Mouse (Mus musculus): ENCODE data around the gene 2310022A10Rik. TPM values are rescaled to one million over a fixed set of nuclear protein-coding genes. Genes with fewer than 3 reads are reported as not detected.
A peak's percentile ranks its signal among the peaks of the same experiment; 100 is the strongest.

The 2310022A10Rik gene
- total RNA-seq, 2 experiments from 2014 or later, result 100 to 115 TPM

DNA sequence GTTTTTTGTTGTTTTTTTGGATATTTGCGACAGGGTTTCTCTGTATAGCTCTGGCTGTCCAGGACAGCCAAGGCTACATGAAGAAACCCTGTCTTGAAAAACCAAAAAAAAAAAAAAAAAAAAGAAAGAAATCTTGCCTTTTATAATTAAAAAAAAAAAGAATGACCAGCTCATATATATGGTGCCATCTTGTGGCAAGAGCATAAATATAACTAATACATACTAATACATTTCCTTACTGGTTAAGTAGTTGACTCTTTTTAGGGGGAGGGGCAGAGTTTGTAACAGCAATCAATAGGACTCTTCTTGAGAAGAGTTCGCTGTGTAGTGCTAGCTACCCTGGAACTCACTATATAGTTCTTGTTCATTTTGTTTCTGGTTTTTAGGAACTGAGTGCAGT lies 34.7 kb downstream of the 2310022A10Rik start:
- DNase-seq (ENCODE audit: low spot score in 2 of 2), result no peak

DNA sequence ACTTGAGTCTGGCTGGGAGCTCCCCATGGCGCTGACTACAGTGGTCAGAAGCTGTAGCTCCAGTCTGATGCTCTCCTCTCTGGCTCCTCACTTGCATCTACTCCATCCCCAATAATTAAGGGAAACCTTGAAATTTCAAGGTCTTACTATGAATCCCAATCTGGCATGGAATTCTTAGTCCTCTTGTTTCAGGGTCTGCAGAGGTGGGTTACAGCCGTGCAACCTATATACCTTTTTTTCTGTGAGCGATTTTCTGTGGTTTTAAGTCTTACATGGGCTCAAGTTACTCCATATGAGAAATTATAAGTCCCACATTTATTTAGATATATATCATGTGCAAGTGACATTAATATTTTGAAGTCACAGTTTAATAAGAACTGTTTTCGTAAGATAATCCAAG lies 37.1 kb downstream of the 2310022A10Rik start:
- DNase-seq (ENCODE audit: low spot score in 2 of 2), result no peak

DNA sequence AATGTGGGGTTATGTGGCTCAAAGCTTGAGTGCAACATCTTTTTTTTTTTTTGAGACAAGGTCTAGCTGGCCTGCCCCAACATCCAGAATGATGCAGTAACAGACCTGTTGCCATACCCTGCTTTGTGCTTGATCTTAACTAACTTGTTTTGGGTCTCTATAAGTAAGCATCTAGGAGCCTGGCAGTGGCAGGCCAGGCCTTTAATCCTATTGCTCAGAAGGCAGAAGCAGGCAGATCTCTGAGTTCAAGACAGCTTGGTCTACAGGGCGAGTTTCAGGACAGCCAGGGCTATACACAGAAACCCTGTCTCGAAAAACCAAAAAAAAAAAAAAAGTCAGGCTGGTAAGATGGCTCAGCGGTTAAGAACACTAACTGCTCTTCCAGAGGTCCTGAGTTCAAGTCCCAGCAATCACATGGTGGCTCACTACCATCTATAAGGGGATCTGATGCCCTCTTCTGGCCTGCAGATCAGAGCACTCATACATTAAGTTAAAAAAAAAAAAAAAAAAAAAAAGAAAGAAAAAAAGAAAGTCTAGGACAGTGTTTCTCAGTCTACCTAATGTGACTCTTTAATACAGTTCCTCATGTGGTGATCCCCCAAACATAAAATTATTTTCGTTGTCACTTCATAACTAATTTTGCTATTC lies 37.7 kb downstream of the 2310022A10Rik start:
- no peak for DNase-seq (ENCODE audit: low spot score in 2 of 2)

DNA sequence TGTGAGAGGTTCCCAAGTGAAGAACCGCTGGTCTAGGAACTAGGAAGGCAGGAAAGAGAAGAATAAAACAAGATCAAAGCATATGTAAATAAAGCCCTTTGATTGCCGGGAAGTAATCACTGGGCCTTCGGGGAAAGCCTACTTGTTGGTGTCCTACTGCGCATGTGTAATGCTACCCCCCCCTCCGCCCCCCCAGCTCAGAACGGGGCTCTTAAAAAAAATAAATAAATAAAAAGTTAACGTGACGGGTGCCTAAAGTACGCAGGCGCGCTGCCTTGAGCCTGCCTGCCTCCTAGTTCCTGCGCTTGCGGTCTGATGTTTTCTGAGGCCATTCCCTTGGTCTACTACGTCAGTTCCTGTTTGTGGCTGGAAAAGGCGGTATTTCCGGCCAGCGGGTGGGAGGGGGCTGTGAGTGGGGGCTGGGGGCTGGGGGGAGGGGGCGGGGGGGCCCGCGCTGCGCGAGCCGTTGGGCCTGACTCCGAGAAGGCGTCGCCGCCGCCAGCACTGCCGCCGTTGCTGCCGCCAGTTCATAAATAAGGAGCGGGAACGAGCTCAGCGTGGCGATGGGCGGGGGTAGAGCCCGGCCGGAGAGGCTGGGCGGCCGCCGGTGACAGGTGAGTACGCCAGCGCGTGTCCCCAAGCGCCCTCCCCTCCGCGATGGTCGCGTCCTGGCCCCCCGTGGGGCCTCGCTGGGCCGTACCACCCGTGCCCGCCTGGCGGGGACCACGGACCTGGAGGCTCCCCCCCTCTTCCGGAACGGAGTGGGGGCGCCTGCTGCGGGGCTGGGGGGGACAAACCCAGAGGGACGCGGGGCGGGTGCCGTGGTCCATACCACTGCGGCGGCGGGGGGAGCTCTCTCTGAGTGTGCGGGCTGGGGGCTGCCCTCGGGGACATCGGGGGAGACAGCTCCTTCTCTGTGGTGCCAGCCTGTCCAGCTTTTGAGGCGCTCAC lies 38.5 kb downstream of the 2310022A10Rik start, which contains the start of gene Akt2:
Akt2 (plus strand) TSS at position 287 of the 951 bp plus-strand sequence.
- DNase-seq (ENCODE audit: low spot score in 2 of 2), result peak; percentile 75 to 87

DNA sequence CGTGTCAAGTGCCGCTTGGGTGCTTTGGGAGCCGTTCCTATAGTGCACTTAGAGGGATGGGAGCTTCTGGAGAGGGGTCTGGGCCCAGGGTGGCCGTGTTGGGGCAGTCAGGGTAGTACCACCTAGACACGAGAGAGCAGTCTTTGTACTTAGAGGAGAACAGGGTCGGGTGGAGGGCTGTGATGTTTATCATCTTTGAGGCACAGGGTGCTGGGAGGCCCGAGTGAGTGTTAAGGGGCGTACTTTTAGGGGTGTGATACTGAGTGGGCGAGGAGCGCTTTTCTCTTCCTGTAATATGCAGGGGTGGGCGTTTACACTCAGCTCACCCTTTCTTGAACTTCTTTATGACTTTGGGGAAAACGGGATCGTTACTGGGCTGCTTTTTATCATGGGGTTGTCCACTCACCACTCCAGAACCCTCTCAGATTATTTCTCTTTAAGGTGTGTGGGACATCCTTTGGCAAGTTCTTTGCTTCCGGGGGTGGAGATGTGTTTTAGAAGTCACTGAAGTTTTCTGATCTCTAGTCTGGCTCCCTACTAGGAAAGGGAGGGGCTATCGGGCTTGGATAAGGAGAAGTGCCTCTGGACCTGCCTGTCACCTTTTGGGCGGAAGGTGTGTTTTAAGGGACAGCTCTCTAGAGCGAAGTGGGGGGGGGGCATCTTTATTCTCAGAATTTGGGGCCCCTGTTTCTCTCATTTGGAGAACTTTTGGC lies 39.3 kb downstream of the 2310022A10Rik start:
- no peak for DNase-seq (ENCODE audit: low spot score in 2 of 2)

DNA sequence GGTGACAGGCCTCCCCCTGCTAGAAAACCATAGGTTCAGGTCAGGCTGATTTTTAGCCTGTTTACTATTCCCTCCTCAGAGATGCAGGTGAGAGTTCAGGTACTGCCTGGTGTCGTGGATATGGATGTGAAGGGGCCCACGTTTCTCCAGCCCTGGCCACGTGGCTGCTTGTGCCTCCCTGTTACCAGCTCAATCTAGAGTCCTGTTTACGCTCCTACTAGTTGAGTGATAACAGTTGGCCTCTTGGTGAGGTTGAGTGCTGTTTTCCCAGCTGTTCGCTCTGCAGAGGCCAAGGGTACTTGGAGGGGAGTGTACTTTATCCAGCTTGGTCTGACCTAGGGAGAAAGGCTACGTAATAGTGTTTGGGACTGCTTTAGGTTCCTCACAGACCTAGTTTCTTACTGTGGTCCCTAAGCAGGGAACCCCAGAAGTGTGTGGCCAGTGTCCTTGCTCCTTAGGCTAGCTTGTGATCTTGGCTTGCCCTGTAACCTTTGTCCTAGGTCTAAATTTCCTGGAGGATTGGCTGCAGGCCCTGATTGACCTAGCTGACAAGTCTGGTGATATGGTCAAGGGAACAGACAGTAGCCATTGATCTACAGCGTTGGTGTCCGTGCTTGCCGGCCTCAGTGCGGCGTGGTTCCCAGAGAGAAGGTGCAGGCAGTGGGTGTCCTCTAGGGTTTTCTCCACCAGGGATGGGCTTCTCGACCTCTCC lies 40.1 kb downstream of the 2310022A10Rik start:
- DNase-seq (ENCODE audit: low spot score in 2 of 2), result no peak

DNA sequence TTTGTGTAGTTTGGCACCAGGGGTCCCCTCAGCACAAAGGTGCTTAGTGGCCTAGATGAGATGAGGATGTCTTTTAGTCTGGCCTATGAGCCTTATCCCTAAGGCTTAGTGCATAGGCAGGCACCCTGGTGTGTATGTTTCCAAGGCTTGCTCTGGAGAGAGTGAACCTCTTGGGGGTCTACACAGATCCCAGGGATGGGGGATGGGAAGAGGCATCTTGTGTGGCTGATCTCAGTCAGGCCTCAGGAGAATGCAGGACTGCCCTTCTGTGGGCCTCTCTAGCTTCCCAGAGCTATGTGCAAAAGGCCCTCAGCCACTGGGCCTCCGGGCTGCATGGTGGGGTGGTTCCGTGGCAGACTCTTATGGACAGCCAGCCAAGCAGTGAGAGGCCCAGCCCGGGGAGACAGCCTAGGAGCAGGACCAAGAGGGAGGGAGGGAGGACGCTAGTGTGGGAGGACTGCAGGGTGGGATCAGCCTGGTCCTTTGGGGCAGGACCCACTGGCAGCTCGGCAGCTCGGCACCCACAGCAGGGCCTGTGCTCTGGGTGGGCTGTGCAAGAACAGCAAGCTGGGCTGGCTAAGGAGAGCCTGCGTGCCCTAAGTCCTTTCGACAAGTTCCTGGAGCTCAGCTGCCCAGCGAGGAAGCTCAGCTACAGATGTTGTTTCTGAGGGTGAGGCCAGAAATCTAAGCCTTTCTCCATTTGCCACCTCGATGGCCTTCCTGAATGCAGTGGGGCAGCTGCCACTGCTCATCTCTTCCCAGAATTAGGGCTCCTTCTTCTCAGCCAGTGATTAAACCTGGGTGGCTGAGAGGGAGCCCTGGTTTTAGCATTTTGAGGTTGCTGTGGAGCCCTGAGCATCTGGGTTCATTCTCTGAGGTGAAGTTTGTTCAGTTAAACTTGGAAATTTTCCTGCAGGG lies 43.8 kb downstream of the 2310022A10Rik start:
- DNase-seq (ENCODE audit: low spot score in 2 of 2), result peak; percentile 61 to 79

DNA sequence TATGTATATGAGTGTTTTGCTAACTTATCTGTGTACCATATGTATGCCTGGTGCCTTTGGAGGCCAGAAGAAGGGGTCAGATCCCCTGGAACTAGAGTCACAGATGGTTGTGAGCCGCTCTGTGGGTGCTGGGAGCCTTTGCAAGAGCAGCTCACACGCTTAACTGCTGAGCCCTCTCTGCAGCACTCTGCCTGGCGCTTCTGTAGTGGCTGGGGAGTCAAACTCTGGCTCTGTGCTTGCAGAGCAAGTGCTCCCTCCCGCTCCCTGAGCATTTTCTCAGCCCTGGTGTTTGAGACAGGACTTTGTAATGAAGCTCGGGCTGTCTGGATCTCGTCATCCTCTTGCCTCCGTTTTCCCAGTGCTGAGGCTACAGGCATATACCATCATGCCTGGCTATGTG lies 45.0 kb downstream of the 2310022A10Rik start:
- no peak for DNase-seq (ENCODE audit: low spot score in 2 of 2)

DNA sequence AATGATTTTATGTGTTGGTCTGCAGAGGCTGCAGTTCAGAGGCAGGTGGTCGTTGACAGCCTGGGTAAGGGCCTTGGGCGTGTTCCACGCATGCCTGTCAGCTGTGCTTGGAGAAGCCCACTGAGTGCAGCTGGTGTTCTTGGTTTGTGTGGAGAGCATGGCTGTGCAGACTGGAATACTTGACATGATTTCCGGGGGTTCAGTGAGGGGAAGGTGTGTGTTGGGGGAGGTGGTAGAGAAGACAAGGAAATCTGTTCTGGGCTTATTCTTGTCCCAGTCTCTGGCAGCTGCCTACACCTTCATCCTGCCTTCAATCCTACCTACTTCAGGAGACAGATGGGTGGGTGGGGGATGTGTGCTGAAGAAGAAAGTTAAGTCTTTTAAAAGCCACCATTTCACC lies 48.6 kb downstream of the 2310022A10Rik start:
- DNase-seq (ENCODE audit: low spot score in 2 of 2), result no peak

DNA sequence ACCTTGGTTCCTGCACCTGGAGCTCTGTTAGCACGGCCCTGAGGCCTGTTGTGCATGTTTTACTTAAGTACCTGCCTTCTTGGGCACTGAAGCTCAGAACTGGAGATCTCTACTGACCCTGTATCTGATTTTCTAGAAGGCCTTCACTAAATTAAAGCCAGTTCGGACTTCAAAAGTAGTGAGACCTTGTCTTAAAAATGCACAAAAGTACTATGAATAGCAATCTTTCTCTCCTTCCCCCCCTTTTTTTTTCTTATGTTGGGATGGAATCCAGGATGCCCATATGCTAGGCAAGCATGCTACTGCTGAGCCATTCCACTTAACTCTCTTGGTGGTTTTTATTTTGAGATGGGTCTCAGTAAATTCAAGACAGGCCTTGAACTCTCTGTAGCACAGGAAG lies 49.1 kb downstream of the 2310022A10Rik start:
- DNase-seq (ENCODE audit: low spot score in 2 of 2), result no peak

DNA sequence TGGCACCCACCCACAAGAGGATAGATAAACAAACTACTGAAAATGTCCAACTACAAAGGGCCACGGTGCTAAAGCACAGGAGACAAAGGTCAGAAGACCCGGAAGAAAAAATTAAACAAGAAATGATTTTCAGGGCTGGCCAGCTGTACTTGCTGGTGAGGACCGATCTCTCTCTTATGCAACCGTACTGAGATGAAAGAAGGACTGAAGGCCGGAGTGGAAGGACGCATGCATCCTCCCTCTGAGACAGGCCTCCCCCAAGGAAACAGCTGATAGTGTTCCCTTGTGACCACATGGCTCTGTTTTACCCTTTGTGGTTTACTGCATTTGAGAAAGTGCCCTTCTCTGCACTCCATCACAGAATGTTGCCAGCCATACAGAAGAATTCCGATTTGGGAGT lies 49.8 kb downstream of the 2310022A10Rik start:
- DNase-seq (ENCODE audit: low spot score in 2 of 2), result no peak

DNA sequence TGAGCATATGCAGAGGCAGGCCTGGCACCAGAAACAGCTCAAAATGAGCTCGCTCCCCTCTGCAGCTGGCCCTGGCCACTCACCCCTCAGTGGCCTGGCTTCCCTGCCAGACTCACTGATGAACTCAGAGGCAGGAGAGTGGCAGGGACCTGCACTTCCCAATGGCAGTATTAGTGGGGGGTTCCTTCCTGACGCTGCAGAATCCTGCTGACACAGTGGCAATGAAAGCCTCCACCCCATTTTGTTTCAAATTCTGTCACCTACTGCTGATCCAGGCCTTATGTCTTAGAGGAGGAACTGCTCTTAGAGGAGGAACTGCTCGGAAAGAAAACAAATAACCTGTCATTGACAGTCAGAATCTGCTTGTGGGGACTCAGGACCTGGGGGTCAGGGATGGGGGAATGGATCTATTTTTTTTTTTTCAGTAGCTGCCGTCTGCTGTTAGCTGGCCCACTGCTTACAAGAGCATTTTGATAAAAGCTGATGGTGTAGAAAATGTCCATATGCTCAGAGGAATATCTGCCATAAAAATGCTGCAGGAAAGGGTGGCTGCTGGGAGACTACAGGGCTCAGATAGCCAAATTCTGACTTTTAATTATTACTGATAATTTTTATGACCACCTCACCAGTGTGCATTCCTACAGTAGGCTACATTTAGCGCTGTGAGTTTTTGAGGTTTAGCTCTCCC lies 51.8 kb downstream of the 2310022A10Rik start:
- no peak for DNase-seq (ENCODE audit: low spot score in 2 of 2)

DNA sequence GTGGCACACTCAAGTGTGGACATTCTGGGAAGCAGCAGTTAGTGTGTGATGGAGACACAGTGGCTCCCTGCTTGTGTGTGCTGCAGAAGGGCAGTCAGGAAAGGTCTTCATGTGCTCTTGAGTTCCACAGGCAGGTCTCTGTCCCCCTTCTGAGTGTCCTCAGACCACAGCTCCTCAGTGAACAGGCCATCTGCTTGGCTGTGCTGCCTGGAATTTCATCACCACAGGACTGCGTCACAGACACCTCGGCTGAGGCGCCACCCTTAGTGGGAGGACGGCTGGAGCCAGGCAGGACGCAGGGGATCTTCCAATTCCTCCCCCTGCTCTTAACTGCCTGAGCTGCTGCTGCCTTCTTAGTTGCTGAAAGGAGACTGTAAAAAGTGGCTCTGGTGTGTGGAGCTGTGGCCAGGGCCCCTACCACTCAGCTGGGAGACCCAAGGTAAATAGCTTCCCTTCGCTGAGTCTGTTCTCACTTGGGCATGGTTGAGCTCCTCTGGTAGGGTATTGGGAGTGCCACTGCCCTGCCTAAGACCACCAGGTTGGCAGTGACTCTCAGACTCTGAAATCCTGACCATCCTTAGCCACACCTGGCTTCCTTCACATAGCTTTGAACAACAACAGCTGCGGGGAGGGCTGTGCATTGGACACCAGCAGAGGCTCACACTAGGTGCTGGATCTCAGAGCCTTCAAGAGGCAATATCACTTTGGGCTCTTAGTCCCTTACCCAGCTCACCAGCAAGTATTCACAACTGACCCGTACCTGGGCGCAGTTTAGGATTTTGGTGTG lies 52.7 kb downstream of the 2310022A10Rik start:
- DNase-seq (ENCODE audit: low spot score in 2 of 2), result peak in 1 of 2 experiments; percentile 56

DNA sequence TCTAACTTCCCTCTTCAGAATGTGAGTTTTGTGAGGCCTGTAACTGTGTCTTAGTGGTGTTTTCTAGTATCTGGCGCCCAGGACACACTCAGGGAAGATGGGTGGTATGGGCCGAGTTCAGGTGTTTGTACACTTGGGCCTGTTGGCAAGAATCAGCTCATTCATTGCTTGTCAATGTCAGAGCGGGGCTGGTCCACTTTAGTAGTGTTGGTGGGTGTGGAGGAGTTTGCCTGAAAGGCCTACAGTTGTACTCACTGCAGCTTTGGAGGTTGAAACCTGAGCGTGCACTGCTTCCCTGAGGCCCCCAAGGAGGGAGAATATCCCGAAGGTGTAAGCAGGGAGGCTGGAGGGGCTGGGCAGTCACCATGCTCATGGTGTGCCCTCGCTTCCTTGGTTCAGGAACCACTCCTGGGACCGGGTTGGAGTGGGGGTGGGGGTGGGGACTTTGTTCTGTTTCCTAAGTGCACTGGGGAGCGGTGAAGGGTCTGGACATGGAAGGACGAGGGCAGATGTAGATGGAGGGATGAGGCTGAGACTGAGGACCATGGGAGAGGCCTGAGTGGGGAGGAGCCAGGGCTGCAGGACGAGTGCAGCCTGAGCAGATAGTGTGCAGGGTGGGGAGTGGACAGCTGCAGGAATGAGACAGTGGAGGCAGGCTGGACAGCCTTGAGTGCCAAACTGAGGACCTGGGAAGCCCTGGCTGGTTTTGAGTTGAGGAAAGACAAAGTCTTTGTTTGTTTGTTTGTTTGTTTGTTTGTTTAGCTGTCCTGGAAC lies 53.6 kb downstream of the 2310022A10Rik start:
- no peak for DNase-seq (ENCODE audit: low spot score in 2 of 2)

DNA sequence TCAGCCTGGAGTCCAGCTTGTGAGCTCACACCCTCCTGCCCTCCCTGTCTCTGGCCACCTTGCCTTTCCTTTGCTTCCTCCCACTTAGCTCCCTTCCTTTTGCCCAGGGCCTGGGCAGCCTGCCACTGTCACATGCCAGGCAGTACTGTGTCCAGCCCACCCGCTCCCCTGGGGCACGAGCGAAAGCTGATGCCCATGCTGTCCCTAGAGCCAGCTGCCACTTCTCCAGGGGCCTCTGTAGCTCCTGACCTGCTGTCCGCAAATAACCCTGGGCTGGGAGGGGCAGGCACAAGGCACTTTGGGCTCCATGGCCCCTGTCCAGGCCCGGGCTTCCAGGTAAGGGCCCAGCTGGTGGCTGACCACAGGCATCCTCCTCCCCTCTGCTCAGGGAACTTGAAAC lies 54.5 kb downstream of the 2310022A10Rik start:
- DNase-seq (ENCODE audit: low spot score in 2 of 2), result peak; percentile 55 to 80

DNA sequence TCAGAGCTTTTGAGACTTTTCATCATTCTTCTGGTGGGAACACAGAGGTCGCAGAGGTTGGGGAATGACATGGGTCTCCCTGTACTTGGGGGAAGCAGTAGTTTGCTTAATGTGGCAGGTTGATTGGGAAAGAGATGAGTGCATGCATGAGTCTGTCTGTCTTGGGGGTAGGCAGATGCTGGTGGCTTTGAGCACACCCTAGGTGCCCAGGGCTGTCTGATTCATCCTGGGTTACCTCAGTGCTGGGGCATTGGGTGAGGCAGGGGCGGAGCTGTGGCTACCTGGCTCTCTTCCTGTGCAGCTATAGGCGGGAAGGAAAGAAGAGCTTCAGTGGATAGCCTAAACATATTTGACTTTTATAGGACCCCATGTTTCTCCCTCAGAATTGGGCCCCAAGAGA lies 55.1 kb downstream of the 2310022A10Rik start:
- no peak for DNase-seq (ENCODE audit: low spot score in 2 of 2)

DNA sequence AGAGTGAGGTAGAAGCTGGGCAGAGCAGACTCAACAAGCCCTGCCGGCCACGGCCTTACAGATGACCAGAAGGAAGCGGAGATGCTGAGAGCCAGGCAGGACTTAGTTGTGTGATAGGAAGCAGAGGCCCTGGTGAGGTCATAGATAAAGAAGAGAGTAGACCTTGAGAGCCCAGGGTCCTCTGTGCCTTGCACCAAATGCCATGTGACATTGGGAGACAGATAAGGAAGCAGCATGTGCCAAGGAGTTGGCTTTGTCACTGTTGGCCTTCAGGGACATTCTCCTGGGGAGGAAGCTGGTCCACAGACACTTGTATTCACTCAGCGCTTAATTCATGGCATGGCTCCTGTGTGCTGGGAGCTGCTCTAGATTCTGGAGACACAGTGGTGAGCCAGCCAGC lies 56.3 kb downstream of the 2310022A10Rik start:
- DNase-seq (ENCODE audit: low spot score in 2 of 2), result no peak

DNA sequence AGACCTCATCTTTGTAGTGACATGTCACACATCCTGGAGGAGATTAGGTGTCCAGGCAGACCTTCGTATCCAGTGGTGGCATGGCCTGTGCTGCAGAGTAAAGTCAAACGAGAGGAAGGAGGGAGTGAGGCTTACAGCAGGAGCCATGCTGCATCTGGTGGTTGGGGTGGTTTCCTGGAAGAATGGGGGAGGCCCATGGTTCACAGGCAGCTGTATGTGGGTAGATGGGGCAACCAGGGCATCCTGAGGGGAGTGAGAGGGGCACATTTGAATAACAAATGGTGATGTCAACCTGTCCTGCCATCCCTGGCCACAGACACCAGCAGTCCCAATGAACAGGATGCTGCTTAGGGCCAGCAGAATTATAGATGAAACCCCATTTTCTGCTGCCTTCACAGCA lies 56.7 kb downstream of the 2310022A10Rik start:
- DNase-seq (ENCODE audit: low spot score in 2 of 2), result no peak
